Mouse (Mus musculus) frontal cortex, postnatal 36 days (tissue): ENCODE measurements around the gene Sh3bp4.

Experiments
- DNase-seq, 2 experiments: peaks; one replicate each; pipeline ENCODE4 v3.0.0; 2022; ENCODE audit warnings: low spot score in 2 of 2

The Sh3bp4 gene

DNA sequence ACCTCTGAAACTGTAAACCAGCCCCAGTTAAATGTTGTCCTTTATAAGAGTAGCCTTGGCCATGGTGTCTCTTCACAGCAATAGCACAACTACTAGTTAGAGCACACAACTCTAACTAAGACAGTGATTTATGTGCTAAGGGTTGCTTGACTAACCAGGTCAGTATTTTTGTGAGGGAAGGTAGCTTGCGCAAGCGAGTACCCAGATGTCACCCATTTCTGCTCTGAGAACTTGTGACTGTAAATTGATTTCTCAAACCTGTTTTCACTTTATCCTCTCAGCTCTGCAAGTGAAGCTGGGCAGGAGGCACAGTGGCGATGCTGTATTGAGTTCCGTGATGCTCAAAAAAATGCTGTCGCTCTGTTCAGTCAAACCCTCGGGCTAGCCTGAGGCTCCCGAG is 117.2 kb downstream of the Sh3bp4 start:
- no peak for DNase-seq

DNA sequence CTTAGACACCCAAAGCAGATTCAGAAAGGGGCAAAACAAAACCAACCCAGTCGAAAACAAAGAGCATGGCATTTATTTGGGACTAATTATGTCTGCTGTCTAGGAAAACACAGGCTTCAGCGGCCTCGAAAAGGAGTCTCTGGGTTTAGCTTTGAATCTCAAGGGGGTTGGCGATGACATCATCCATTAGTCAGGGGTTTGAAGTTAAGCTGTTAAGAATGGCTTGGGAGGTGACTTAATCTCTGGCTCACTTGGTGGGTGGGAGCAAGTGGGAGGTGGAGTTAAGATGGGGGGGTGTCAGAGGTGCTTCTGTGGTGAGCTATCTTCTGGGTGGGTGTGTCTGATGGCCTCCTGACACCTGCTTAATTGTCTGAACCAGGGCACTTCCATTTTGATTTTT is 117.9 kb downstream of the Sh3bp4 start:
- DNase-seq, result no peak

DNA sequence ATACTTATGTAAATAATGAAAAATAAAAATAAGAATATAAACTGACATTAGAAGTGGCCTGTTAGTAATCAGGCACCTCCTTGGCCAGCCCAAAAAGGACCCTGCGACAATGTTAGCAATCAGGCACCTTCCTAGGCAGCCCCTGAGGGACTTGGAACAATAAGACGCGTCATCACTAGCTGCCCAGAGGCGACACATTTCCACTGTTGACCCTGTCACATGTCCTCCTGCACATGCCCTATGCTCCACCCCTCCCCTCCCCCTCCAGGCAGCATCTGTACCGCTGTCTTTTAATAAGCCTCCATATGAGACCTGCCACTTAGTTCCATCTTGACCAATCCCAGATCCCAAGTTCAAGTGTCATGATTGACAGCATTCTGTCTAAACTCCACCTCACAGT is 119.0 kb downstream of the Sh3bp4 start:
- DNase-seq, result no peak

DNA sequence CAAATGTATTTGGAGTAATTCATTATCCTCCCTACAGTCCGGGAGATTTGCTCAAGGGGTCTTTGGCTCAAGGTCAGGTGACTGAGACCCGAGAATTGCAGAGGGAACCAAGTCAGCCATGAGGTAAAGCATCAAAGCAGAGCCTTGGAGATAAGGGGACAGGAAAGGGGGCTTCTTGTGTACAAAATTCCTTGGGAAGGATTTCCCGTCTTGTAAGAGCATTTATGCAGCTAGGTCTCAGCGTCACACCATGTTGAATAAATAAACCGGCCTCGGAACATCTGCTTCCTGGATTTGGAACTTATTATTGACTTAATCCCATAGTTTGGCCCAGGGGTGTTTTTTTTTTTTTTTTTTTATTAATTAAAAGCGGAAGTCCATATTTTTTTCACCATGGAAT is 120.4 kb downstream of the Sh3bp4 start:
- DNase-seq, result no peak

DNA sequence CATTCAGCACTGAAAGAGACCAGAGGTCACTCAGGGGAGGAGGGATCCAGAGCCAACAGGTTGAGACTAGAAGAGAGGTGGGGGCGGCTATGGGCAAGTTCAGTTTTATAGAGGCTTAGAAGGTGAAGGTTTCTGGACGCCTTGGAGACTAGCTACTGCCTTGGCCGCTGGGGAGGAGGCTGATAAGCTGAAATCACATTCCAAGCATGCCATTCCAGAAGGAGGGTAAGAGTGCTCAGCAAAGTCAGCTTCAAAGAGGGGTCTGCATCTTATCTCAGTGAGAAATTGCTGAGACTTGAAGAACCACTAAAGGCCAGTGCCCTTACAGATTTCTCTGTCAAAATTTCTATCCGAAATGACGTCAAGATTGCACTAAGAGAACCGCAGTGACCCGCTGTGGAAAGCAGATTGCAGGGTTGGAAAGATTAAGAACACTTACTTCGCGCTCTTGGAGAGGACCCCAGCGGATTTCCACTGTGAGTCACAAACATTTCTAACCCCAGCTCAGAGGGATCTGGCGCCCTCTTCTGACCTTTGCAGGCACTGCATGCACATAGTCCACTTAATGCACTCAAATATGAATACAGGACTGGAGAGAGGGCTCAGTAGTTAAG is 121.0 kb downstream of the Sh3bp4 start:
- DNase-seq, result peak; percentile 43 to 52

DNA sequence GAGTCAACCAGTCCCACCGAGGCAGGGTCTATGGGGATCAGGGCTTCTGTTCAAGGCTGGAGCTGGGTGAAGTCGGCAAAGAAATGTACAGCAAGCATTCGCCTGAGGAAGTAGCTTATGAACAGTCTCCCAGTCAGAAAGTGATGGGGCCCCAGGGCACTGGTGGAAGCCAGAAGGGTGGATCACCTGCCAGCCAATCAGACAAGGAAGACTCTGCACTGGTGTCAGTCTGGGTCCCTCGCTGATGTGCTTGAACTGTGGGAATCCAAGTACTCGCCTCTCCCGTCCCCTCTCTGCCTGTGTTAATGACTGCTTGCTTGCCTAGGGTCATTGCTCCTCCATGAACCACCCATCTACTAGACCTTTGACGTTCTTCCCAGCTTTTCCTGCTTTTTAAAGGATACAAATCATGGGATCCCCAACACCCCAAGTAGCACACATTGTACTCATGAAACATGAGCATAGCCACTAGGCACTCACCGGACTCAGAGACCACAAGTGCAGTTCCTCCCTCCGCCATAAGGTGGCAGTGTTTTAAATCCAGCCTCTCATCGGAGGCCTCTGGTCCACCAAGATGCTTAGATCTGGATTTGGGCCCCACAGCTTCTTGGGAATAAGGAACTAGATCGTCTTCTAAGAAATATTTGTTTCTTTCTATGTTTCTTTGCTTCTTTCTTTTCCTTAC is 122.5 kb downstream of the Sh3bp4 start:
- no peak for DNase-seq

DNA sequence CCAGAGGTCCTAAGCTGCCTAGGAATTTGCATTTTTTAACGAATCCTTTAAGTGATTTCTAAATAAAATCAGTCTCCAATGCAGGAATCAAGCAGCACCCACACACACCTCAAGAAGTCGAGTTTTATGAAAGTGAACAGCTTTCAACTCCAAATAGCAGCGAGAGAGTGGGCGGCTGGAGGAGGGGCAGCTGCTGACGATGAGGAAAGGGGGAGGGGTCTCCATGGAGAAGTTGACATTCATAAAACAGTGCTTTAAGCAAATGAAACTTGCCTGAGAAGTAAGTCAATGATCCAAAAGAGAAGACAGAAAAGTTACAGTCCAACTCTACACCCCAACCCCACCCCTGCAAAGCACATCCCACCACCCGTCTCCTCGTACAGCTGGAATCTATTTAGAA is 123.4 kb downstream of the Sh3bp4 start:
- peak; percentile 43 to 54 for DNase-seq

DNA sequence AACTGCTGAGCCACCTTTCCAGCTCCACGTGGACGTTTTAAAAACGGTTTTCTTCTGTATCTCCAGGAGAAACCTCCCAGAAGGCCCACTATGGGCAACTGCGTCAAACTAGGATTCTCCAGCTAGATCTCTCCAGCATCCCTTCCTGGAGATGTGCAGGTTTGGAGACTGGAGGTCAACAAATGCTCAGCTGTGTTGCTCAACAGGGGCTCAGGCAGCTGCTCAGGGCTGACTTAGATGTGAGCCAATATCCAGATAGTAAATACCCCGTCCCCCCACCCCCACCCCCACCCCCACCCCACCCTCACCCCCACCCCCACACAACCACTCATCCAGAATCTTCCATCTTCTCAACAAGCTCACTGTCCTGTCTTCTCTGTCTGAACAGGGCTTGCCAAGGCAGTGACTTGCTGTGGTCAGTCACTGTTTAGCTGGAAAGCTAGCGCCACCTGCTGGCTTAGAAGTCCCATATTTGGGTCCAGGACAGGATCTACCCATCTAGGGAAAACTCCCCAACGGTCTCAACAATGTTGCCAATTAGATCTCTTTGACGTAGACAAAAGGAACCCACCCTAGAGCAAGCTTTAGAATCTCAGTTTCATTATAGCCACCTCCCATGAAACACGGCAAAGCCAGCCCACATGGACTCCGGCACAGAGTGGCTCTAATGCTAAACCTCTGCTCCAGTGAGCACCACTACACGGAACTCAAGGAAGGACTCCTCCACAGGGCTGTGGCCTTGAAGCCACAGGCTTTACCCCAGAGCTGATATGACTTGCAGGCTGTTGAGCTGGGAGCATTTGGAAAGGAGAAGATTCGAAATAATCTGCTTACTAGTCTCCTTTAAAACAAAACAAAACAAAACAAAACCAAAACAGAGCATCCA is 125.9 kb downstream of the Sh3bp4 start:
- DNase-seq, result peak; percentile 72 to 82
